Comparison of ENCODE assay signal across 10 mouse cellular contexts in genomic region chr3:105090981-105091380, GRCm38 (mm10). TPM values are rescaled to one million over a fixed set of nuclear protein-coding genes. Genes with fewer than 3 reads are reported as not detected.
DNase-seq lines count a peak whose midpoint lies in the region; ATAC-seq and TF ChIP-seq lines count a peak whose summit lies in the region.
"Had no signal": no experiment of that assay in that cellular context is flagged by ENCODE, and none has a peak within 500 bp of the region (broad histone marks: within the 10 kb centered on the region; RNA-seq: fewer than 3 reads in every experiment).

No protein-coding gene starts in this region.

- DNase-seq in cerebellum, adult 2 months = peak; percentile 26 to 28
- DNase-seq in cerebellum, adult 8-10 months = no peak
- DNase-seq in embryo, embryonic 10 days (ENCODE audit: low spot score) = peak; percentile 58
- DNase-seq in heart, adult 8-10 months (ENCODE audit: low spot score) = peak; percentile 53
- DNase-seq in kidney, postnatal 10 days = peak; percentile 73
- DNase-seq in liver, postnatal 0 days = peak; percentile 39
- DNase-seq in stomach, postnatal 0 days (ENCODE audit: low spot score) = peak; percentile 75
- DNase-seq: liver, embryonic 13.5 days had no signal

- H3K9me3 ChIP-seq in ES-Bruce4 (replicated peaks; ENCODE audit: control insufficient read depth, insufficient read depth, low read length, poor library complexity, severe bottlenecking) = no peaks in the 10 kb centered on the region
- H3K9me3 ChIP-seq in liver, postnatal 0 days (ENCODE audit: low read length) = no peaks in the 10 kb centered on the region
- H3K9me3 ChIP-seq in stomach, postnatal 0 days (ENCODE audit: control insufficient read depth, low read length) = no peaks in the 10 kb centered on the region
- H3K9me3 ChIP-seq: G1E; liver, embryonic 13.5 days had no signal

- no peak overlapping the region for H3K4me3 ChIP-seq in cerebellum, adult 2 months (replicated peaks; ENCODE audit: insufficient read depth, low read depth, low read length)
- H3K4me3 ChIP-seq in ES-Bruce4 (ENCODE audit: low read depth, low read length) = no peak overlapping the region
- H3K4me3 ChIP-seq in liver, postnatal 0 days (ENCODE audit: low read depth, low read length) = no peak overlapping the region
- no peak overlapping the region for H3K4me3 ChIP-seq in stomach, postnatal 0 days (ENCODE audit: low read depth, low read length)
- H3K4me3 ChIP-seq: liver, embryonic 13.5 days had no signal

- peak; percentile 49; the same call in 1 of the 2 replicates for TF ChIP-seq CTCF in cerebellum, adult 2 months (IDR thresholded peaks at IDR 0.05; ENCODE audit: borderline replicate concordance, insufficient read depth, low read depth, low read length)
- TF ChIP-seq CTCF in ES-Bruce4 (IDR thresholded peaks at IDR 0.05; ENCODE audit: low read depth, low read length) = peak; percentile 77
- peak; percentile 62 for TF ChIP-seq CTCF in liver, postnatal 0 days (IDR thresholded peaks at IDR 0.05; ENCODE audit: low read depth)
- peak; percentile 82 for TF ChIP-seq CTCF in stomach, postnatal 0 days (IDR thresholded peaks at IDR 0.05; ENCODE audit: low read depth)

- WGBS in cerebellum, adult 2 months = 54% methylated on average over 3 of the region's 3 CpGs
- WGBS in liver, postnatal 0 days (ENCODE audit: insufficient replicate concordance) = 30% methylated on average over 3 of the region's 3 CpGs
- 31% methylated on average over 3 of the region's 3 CpGs for WGBS in stomach, postnatal 0 days

- TF ChIP-seq POLR2A in cerebellum, adult 2 months (IDR thresholded peaks at IDR 0.05; ENCODE audit: borderline replicate concordance, insufficient read depth, low read length) = no peak
- TF ChIP-seq POLR2A in ES-Bruce4 (IDR thresholded peaks at IDR 0.05; ENCODE audit: insufficient read depth, low read length) = no peak

- no peaks in the 10 kb centered on the region for H3K36me3 ChIP-seq in ES-Bruce4 (ENCODE audit: control insufficient read depth, insufficient read depth, low read length, poor library complexity, severe bottlenecking)
- H3K36me3 ChIP-seq in liver, postnatal 0 days (replicated peaks; ENCODE audit: insufficient read depth, low read length) = no peaks in the 10 kb centered on the region
- no peaks in the 10 kb centered on the region for H3K36me3 ChIP-seq in stomach, postnatal 0 days (ENCODE audit: control insufficient read depth, insufficient read depth, low read length)
- H3K36me3 ChIP-seq: G1E; liver, embryonic 13.5 days had no signal

- TF ChIP-seq EP300 in ES-Bruce4 (IDR thresholded peaks at IDR 0.05; ENCODE audit: insufficient read depth, low read depth, low read length) = no peak
- TF ChIP-seq EP300 in liver, postnatal 0 days (IDR thresholded peaks at IDR 0.05; ENCODE audit: low read depth) = no peak
- TF ChIP-seq EP300 in stomach, postnatal 0 days (optimal IDR thresholded peaks at IDR 0.05) = no peak

- H3K9ac ChIP-seq in ES-Bruce4 (ENCODE audit: low read depth, poor library complexity, severe bottlenecking) = no peak overlapping the region
- no peak overlapping the region for H3K9ac ChIP-seq in liver, postnatal 0 days (replicated peaks)
- no peak overlapping the region for H3K9ac ChIP-seq in stomach, postnatal 0 days (ENCODE audit: low read length)
- H3K9ac ChIP-seq: liver, embryonic 13.5 days had no signal

- ATAC-seq in liver, postnatal 0 days = peak; percentile 74
- peak; percentile 95 for ATAC-seq in stomach, postnatal 0 days (ENCODE audit: low FRiP score, low TSS enrichment)

- no peak overlapping the region for H3K4me2 ChIP-seq in liver, postnatal 0 days (ENCODE audit: low read depth, low read length)
- no peak overlapping the region for H3K4me2 ChIP-seq in stomach, postnatal 0 days (replicated peaks; ENCODE audit: low read depth)
- H3K4me2 ChIP-seq: liver, embryonic 13.5 days had no signal

- no peak overlapping the region for H3K27ac ChIP-seq in cerebellum, adult 2 months (ENCODE audit: insufficient read depth, low read length)
- H3K27ac ChIP-seq in ES-Bruce4 (ENCODE audit: insufficient read depth, low read length) = no peak overlapping the region
- no peak overlapping the region for H3K27ac ChIP-seq in liver, postnatal 0 days (ENCODE audit: low read depth)
- 0 out of 2 replicates have a peak overlapping the region, but pooled peaks have one; percentile 13 for H3K27ac ChIP-seq in stomach, postnatal 0 days (replicated peaks)
- H3K27ac ChIP-seq: liver, embryonic 13.5 days had no signal

- no peaks in the 10 kb centered on the region for H3K4me1 ChIP-seq in cerebellum, adult 2 months (ENCODE audit: control insufficient read depth, insufficient read depth, low read length)
- H3K4me1 ChIP-seq in ES-Bruce4 (ENCODE audit: control insufficient read depth, insufficient read depth, low read length) = no peaks in the 10 kb centered on the region
- H3K4me1 ChIP-seq in liver, postnatal 0 days (ENCODE audit: insufficient read depth) = no peaks in the 10 kb centered on the region
- H3K4me1 ChIP-seq in stomach, postnatal 0 days (replicated peaks; ENCODE audit: control insufficient read depth, insufficient read depth) = no peaks in the 10 kb centered on the region
- H3K4me1 ChIP-seq: liver, embryonic 13.5 days had no signal

- no peaks in the 10 kb centered on the region for H3K27me3 ChIP-seq in cerebellum, adult 2 months (ENCODE audit: control insufficient read depth, insufficient read depth, low read length)
- no peaks in the 10 kb centered on the region for H3K27me3 ChIP-seq in ES-Bruce4 (ENCODE audit: control insufficient read depth, insufficient read depth, low read length, poor library complexity, severe bottlenecking)
- no peaks in the 10 kb centered on the region for H3K27me3 ChIP-seq in liver, postnatal 0 days (ENCODE audit: insufficient read depth, low read length)
- H3K27me3 ChIP-seq in stomach, postnatal 0 days (ENCODE audit: control insufficient read depth, insufficient read depth, low read length) = no peaks in the 10 kb centered on the region
- H3K27me3 ChIP-seq: liver, embryonic 13.5 days had no signal

RNA-seq across cellular contexts. Expression of gene 4930564D02Rik, which starts 24.3 kb away (rescaled TPM):
- polyA plus RNA-seq in cerebellum, adult 2 months (2012; rRNA removed) = not detected in 2 replicates
- not detected in 2 replicates for polyA plus RNA-seq in ES-Bruce4 (2011; ENCODE audit: insufficient read depth, insufficient read length, low read depth, missing spikeins)
- total RNA-seq in heart, adult 8-10 months (2022) = not detected
- not detected in 2 replicates for polyA plus RNA-seq in liver, postnatal 0 days (2015; fragmentation: Nextera tagmentation; extraction: Ambion mirVana)
- polyA plus RNA-seq in stomach, postnatal 0 days (2015; fragmentation: Nextera tagmentation; extraction: Ambion mirVana) = not detected in 2 replicates
- total RNA-seq: G1E had no signal
- polyA plus RNA-seq: G1E; liver, embryonic 13.5 days had no signal

RNA-seq across cellular contexts. Expression of gene Cttnbp2nl, which starts 38.0 kb away (rescaled TPM):
- polyA plus RNA-seq in cerebellum, adult 2 months (2012; rRNA removed) = 7.4 TPM in 2 replicates
- polyA plus RNA-seq in ES-Bruce4 (2011; ENCODE audit: insufficient read depth, insufficient read length, low read depth, missing spikeins) = 46.2 and 50.0 TPM in 2 replicates
- total RNA-seq in heart, adult 8-10 months (2022) = 10 to 100 TPM; 14.0 to 21.4 (median 15.6) TPM
- 2.2 and 4.2 TPM in 2 replicates for polyA plus RNA-seq in liver, postnatal 0 days (2015; fragmentation: Nextera tagmentation; extraction: Ambion mirVana)
- 15.5 and 17.5 TPM in 2 replicates for polyA plus RNA-seq in stomach, postnatal 0 days (2015; fragmentation: Nextera tagmentation; extraction: Ambion mirVana)
